Mouse (Mus musculus) heart, embryonic 11.5 days (tissue): ENCODE results near the gene Mep1a. TPM values are rescaled to one million over a fixed set of nuclear protein-coding genes. Genes with fewer than 3 reads are reported as not detected.
"Not testable (repeated sequence)": the region's sequence is repeated elsewhere in the genome, so short reads cannot be mapped to it uniquely, and the experiment has no call there.

Source experiments
- ATAC-seq: fragments of 200-750 bp; cut with Nextera tagmentation; replicated peaks from 2 replicates; pipeline ENCODE4 v1.8.0; 2017; ENCODE audit warnings: moderate library complexity; ENCODE audit not compliant: insufficient number of reproducible peaks, low FRiP score, low TSS enrichment
- H3K27ac ChIP-seq: fragments of 300-500 bp; sonication (generic); 2 replicates; pipeline ENCODE4 v1.5.1; 2014; ENCODE audit warnings: mild to moderate bottlenecking, low read depth, low read length
- H3K27me3 ChIP-seq: fragments of 300-500 bp; sonication (generic); 2 replicates; pipeline ENCODE4 v1.6.1; 2014; ENCODE audit warnings: mild to moderate bottlenecking, low read length, mixed read lengths; ENCODE audit not compliant: control insufficient read depth, insufficient read depth
- H3K36me3 ChIP-seq: fragments of 300-500 bp; sonication (generic); 2 replicates; pipeline ENCODE4 v1.6.1; 2014; ENCODE audit warnings: mild to moderate bottlenecking, low read length, moderate library complexity, mixed read lengths; ENCODE audit not compliant: control insufficient read depth, insufficient read depth
- H3K4me1 ChIP-seq: fragments of 300-500 bp; sonication (generic); 2 replicates; pipeline ENCODE4 v1.6.1; 2014; ENCODE audit warnings: low read length; ENCODE audit not compliant: control insufficient read depth, insufficient read depth
- H3K4me2 ChIP-seq: fragments of 300-500 bp; sonication (generic); 2 replicates; pipeline ENCODE4 v1.6.1; 2014; ENCODE audit warnings: mild to moderate bottlenecking, moderate library complexity
- H3K4me3 ChIP-seq: fragments of 300-500 bp; sonication (generic); 2 replicates; pipeline ENCODE4 v1.5.1; 2014; ENCODE audit warnings: low read depth, low read length
- H3K9ac ChIP-seq: fragments of 300-500 bp; sonication (generic); 2 replicates; pipeline ENCODE4 v1.6.1; 2014; ENCODE audit warnings: mild to moderate bottlenecking, low read depth, low read length, moderate library complexity
- H3K9me3 ChIP-seq: fragments of 300-500 bp; sonication (generic); replicated peaks from 2 replicates; pipeline ENCODE4 v1.6.1; 2016; ENCODE audit warnings: low read length; ENCODE audit not compliant: control insufficient read depth
- WGBS: fragments of 180-500 bp; shearing (Covaris S2); extraction: QIAGEN DNeasy Blood & Tissue Kit; methylation state at CpG from one replicate; pipeline ENCODE4 v1.1.7; 2014; ENCODE audit not compliant: insufficient replicate concordance; 5-methylcytosine and 5-hydroxymethylcytosine counted together
- polyA plus RNA-seq: library from polyadenylated mRNA; unstranded; fragments of >200 nt; fragmentation: Nextera tagmentation; extraction: Ambion mirVana; gene quantifications from 2 replicates; pipeline ENCODE4 v1.2.1, GENCODE M21; 2014

The Mep1a gene
- not detected in 2 replicates for polyA plus RNA-seq

GRCm38 (mm10) chr17:43502592-43502991 lies at the start of gene Mep1a:
TSS of gene Mep1a (minus strand) at chr17:43502812.
- Histone ChIP-seq H3K4me2 (no peak within 1 kb of the TSS), H3K4me3 (no peak within 1 kb of the TSS), H3K27ac (no peak within 1 kb of the TSS), H3K36me3 (no peaks in the 10 kb centered on the region), H3K9ac (no peak within 1 kb of the TSS), H3K27me3 (no peaks in the 10 kb centered on the region), H3K9me3 (no peaks in the 10 kb centered on the region), H3K4me1 (no peaks in the 10 kb centered on the region)
- WGBS: 89% methylated on average over 9 of the region's 9 CpGs
- no peak for ATAC-seq

- Histone ChIP-seq H3K4me3 (no peak overlapping the region), H3K4me2 (no peak overlapping the region), H3K9ac (no peak overlapping the region), H3K4me1 (peaks cover 12% of the 10 kb centered on the region), H3K9me3 (no peaks in the 10 kb centered on the region), H3K27ac (no peak overlapping the region), H3K27me3 (no peaks in the 10 kb centered on the region), H3K36me3 (no peaks in the 10 kb centered on the region)
- ATAC-seq: no peak
- WGBS: 33% methylated on average over 3 of the region's 3 CpGs
These were observed 48.6 kb upstream of the Mep1a start for GRCm38 (mm10) chr17:43551122-43551630.

GRCm38 (mm10) chr17:43544040-43544439 lies 41.4 kb upstream of the Mep1a start:
- H3K27ac ChIP-seq: no peak overlapping the region
- no peaks in the 10 kb centered on the region for H3K9me3 ChIP-seq
- no peak for ATAC-seq
- no peak overlapping the region for H3K4me3 ChIP-seq
- H3K36me3 ChIP-seq: no peaks in the 10 kb centered on the region
- no peaks in the 10 kb centered on the region for H3K27me3 ChIP-seq
- peaks cover 4% of the 10 kb centered on the region; the same call in 1 of the 2 replicates for H3K4me1 ChIP-seq
- H3K9ac ChIP-seq: no peak overlapping the region
- WGBS: 66% methylated on average over 4 of the region's 4 CpGs
- no peak overlapping the region for H3K4me2 ChIP-seq

- 15% methylated on average over 1 of the region's 1 CpGs for WGBS
- no peaks in the 10 kb centered on the region for H3K27me3 ChIP-seq
- H3K4me1 ChIP-seq: peaks cover 4% of the 10 kb centered on the region; the same call in 1 of the 2 replicates
- H3K27ac ChIP-seq: no peak within 1 kb of the TSS
- no peak within 1 kb of the TSS for H3K4me3 ChIP-seq
- no peaks in the 10 kb centered on the region for H3K36me3 ChIP-seq
- H3K4me2 ChIP-seq: no peak within 1 kb of the TSS
- H3K9me3 ChIP-seq: no peaks in the 10 kb centered on the region
- ATAC-seq: no peak
- H3K9ac ChIP-seq: no peak within 1 kb of the TSS
These were observed 40.9 kb upstream of the Mep1a start, which contains the start of gene Ankrd66 for GRCm38 (mm10) chr17:43543539-43543938. TSS of gene Ankrd66 (minus strand) at chr17:43543639.

- no peak for ATAC-seq
- H3K4me2 ChIP-seq: no peak overlapping the region
- WGBS: 80% methylated on average over 3 of the region's 3 CpGs
- H3K27ac ChIP-seq: no peak overlapping the region
- no peak overlapping the region for H3K9ac ChIP-seq
- no peak overlapping the region for H3K4me3 ChIP-seq
- H3K27me3 ChIP-seq: no peaks in the 10 kb centered on the region
- no peaks in the 10 kb centered on the region; the same call in 1 of the 2 replicates for H3K4me1 ChIP-seq
- no peaks in the 10 kb centered on the region for H3K9me3 ChIP-seq
- no peaks in the 10 kb centered on the region for H3K36me3 ChIP-seq
These were observed 36.2 kb upstream of the Mep1a start for GRCm38 (mm10) chr17:43538767-43539166.

GRCm38 (mm10) chr17:43536841-43537240 lies 34.2 kb upstream of the Mep1a start:
- H3K4me3 ChIP-seq, ATAC-seq, H3K9ac ChIP-seq, H3K4me2 ChIP-seq, H3K27me3 ChIP-seq, H3K4me1 ChIP-seq, H3K9me3 ChIP-seq, H3K27ac ChIP-seq, H3K36me3 ChIP-seq: not testable (repeated sequence)
- WGBS: 84% methylated on average over 6 of the region's 6 CpGs

- peak overlapping the region; percentile 60 for H3K9ac ChIP-seq
- H3K27me3 ChIP-seq: no peaks in the 10 kb centered on the region; the same call in 1 of the 2 replicates
- peak; percentile 59; the same call in 1 of the 2 replicates for ATAC-seq
- H3K4me3 ChIP-seq: peak overlapping the region; percentile 35
- H3K36me3 ChIP-seq: no peaks in the 10 kb centered on the region
- WGBS: 13% methylated on average over 23 of the region's 23 CpGs
- no peak overlapping the region for H3K27ac ChIP-seq
- H3K4me2 ChIP-seq: peak overlapping the region; percentile 71
- no peaks in the 10 kb centered on the region for H3K9me3 ChIP-seq
- no peaks in the 10 kb centered on the region; the same call in 1 of the 2 replicates for H3K4me1 ChIP-seq
These were observed 32.0 kb upstream of the Mep1a start for GRCm38 (mm10) chr17:43534362-43535222.

GRCm38 (mm10) chr17:43531192-43531591 lies 28.6 kb upstream of the Mep1a start:
- H3K36me3 ChIP-seq: no peaks in the 10 kb centered on the region
- no peak overlapping the region for H3K4me2 ChIP-seq
- H3K27me3 ChIP-seq: no peaks in the 10 kb centered on the region; the same call in 1 of the 2 replicates
- ATAC-seq: no peak
- 88% methylated on average over 4 of the region's 4 CpGs for WGBS
- no peaks in the 10 kb centered on the region for H3K9me3 ChIP-seq
- H3K4me3 ChIP-seq: no peak overlapping the region
- no peak overlapping the region for H3K27ac ChIP-seq
- no peak overlapping the region for H3K9ac ChIP-seq
- H3K4me1 ChIP-seq: no peaks in the 10 kb centered on the region; the same call in 1 of the 2 replicates
